Mouse (Mus musculus): ENCODE results near the gene C77080.

C77080 gene

DNA sequence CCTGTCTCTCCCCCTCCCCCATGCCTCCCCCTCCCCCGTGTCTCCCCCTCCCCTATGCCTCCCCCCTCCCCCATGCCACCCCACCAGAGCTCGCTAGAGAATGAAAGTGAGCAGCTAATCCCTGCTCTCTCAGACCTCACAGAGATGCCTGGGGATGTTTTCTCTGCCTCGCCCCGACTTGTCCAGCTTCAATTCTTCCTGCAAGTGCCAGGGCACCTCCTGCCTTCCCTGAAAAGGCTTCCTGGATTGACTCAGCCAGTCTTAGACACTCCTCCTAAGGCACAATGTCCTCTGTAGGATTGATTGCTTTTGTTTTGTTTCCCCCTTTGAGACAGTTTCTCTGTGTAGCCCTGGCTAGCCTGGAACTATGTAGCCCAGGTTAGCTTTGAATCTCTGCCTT is at the start of gene C77080:
C77080 (minus strand) TSS at position 209 of the 400 bp plus-strand sequence.
- peak; percentile 40 for DNase-seq (ENCODE audit: low read depth, low spot score)

GRCm38 (mm10) chr4:129307936-129308335 is 46.7 kb upstream of the C77080 start:
- no peak for DNase-seq (ENCODE audit: low read depth, low spot score)

DNA sequence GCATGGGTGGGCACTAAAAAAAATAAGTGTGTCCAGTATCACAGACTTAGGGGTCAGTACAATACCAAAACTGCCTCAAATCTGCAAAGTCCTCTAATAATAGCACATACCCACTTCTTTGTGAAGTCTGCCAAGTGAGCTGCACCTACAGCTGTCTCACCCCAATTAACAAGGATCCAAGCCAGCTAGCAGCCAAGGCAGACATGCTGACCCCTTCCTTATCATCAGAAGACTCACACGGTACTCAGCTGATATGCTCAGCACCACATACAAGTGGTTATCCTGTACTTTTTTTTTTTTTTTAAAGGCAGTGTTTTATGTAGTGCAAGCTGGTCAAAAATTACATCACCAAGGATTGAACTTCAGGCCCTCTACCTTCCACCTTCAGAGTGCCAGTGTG is 43.1 kb upstream of the C77080 start:
- no peak for DNase-seq (ENCODE audit: low read depth, low spot score)

GRCm38 (mm10) chr4:129303816-129304215 is 42.6 kb upstream of the C77080 start:
- no peak for DNase-seq (ENCODE audit: low read depth, low spot score)

GRCm38 (mm10) chr4:129303401-129303800 is 42.2 kb upstream of the C77080 start:
- no peak for DNase-seq (ENCODE audit: low read depth, low spot score)

- no peak for DNase-seq (ENCODE audit: low read depth, low spot score)
Observed at GRCm38 (mm10) chr4:129299121-129299520, 37.9 kb upstream of the C77080 start.

DNA sequence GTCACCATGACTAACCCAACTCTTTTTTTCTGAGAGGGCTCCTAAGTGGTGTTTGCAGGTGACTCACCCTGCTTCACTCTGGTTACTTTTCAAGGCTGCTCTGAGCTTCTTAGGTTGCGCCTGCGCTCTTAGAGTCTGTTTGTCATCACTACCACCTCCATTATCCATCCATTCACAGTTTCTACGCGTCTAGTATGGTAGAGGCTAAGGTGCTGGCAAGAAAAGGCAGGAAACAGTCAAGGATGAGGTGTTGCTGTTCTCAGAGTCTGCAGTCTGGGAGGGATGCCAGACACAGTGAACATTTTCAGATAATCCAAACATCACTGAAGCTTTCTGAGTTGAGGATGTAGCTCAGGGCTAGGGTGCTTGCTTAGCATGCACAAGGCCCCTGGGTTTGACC is 36.5 kb upstream of the C77080 start:
- no peak for DNase-seq (ENCODE audit: low read depth, low spot score)

- no peak for DNase-seq (ENCODE audit: low read depth, low spot score)
Observed at GRCm38 (mm10) chr4:129296066-129296465, 34.9 kb upstream of the C77080 start.

DNA sequence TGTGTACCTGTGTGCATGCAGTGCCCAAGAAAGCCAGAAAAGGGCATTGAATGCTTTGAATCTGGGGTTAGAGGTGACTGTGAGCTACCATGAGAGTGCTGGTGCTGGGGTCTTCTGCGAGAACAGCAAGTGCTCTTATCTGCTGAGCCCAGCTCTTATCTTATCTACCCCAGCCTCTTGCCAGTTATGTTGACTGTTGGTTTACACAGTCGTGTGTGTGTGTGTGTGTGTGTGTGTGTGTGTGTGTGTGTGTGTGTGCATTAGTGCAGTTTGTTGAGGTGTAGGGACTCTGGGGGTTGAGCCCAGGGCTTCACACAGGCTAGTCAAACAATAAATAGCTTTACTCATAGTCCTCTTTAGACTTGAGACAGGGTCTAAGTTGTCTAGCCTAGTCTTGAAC is 34.0 kb upstream of the C77080 start:
- no peak for DNase-seq (ENCODE audit: low read depth, low spot score)

GRCm38 (mm10) chr4:129293702-129294101 is 32.5 kb upstream of the C77080 start:
- DNase-seq (ENCODE audit: low read depth, low spot score) = peak; percentile 38

DNA sequence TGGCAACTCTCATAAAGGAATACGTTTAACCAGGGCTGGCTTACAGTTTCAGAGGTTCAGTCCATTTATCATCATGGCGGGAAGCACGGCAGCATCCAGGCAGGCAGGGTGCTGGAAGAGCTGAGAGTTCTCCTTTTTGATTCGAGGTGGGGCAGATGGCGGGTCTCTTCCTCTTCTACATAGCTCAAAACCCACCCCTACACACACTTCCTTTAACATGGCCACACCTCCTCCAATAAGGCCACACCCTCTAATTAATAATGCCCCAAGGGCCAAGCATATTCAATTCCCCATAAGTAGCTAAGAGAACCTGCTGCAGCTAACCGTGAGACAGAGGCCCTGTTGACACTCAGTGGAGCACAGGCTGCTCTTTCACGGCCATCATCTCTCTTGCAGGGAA is 31.6 kb upstream of the C77080 start:
- DNase-seq (ENCODE audit: low read depth, low spot score) = no peak

DNA sequence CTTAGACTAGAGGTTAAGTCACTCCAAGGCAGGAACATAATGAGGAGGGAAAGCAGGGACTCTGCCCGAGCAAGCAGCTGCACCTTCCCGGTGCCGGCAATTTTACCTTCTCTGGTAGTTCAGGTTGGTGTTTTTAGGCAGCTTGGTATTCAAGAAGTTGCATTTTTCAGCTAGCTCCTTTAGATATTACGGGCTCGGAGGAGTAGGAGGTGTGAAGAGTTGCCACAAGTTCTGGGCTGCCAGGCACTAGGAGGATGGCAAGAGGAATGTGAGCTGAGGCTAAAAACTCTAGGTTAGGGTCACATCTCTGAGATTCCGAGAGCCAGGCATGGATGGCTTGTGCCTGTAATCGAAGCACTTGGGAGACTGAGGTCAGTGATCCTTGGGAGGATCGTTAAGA is 28.5 kb upstream of the C77080 start:
- DNase-seq (ENCODE audit: low read depth, low spot score) = no peak

- DNase-seq (ENCODE audit: low read depth, low spot score) = no peak
Observed at GRCm38 (mm10) chr4:129288067-129288466, 26.9 kb upstream of the C77080 start.

GRCm38 (mm10) chr4:129287472-129287981 is 26.3 kb upstream of the C77080 start, which contains the start of gene Sync:
Sync (plus strand) TSS chr4:129287617.
- DNase-seq (ENCODE audit: low read depth, low spot score) = no peak

DNA sequence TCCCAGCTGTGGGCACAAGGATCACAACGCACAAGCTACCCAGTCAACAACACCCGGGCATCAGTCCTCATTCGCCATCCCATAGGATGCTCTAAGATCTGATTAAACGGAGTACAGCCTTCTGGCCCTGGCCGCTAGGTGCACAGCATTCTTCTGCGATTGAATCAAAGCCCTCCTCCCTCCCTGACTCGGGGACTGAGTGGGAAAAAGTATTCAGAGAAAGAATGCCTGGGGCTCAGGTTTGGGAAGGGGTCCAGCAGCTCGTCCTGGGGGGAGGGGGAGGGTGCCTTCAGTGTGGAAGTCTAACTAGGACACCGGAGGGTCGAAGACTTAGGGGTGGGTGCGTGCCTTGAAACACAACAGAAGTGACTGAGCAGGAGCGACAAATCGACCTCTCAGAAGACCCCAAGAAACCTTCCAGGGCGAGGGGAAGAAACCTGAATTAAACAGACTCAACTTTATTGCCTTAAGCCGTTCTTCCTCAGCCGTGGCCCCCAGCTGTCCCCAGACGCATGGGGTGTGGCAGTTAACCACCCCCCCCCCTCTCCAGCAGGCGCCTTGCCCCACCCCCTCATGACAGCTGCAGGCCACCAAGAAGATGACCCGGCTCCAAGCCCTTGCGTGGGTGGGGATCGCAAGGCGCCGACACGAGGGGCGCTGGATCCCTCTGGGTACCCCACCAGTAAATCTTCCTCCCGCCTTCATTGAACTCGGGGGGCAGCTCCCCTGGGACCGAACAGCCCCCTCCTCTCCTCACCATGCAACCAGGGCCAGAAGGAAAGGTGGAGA is 25.7 kb upstream of the C77080 start:
- peak; percentile 68 for DNase-seq (ENCODE audit: low read depth, low spot score)

DNA sequence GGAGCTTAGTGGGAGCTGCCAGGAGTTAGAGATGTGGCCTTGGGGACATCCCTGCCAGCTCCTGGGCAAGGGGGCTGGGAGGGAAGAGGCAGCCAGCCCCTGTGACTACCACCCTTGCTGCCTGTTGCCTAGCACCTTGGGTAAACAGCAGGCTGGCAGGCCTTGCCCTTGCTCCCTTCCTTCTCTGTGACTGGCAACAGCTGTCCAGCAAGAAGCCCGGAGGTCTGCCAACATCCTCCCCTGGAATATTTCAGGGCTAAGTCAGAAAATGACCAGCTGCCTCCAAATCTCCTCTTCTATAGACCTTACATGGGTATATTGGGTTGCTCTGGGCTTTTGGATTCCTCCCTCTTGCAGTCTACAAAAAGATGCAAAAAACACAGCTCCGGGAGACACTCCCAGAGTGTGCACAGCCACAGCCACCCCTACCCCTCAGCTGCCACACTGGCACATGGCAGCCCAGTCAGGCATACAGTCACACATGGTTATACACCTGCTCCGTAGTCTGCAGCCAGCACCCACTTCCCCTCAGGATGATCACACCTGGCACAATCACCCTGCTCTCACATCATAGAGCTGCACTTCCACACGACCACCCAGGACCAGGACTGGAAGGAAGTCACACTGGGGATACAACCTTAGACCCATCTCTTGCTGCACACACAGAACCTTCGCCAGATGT is 24.9 kb upstream of the C77080 start:
- DNase-seq (ENCODE audit: low read depth, low spot score) = no peak

DNA sequence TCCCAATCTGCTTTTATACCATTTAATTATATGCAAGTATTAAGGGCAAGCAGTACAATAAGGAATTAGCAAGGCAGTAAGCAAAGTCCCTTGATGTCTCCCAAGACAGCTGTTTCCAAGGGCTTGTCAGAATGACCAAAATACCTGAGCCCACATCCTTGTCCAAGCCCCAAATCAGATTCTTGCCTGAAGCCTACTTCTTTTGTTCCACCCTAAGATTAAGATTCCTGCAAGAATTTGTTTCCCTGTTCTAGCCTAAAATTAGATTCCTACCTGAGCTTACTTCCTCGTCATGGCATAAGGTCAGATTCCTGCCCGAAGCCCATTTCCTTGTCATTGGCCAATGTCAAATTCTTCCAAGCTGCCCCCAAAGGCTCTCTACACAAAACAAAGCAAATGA is 23.5 kb upstream of the C77080 start:
- no peak for DNase-seq (ENCODE audit: low read depth, low spot score)

GRCm38 (mm10) chr4:129283226-129283625 is 22.0 kb upstream of the C77080 start:
- DNase-seq (ENCODE audit: low read depth, low spot score) = no peak

GRCm38 (mm10) chr4:129282786-129283185 is 21.6 kb upstream of the C77080 start:
- DNase-seq (ENCODE audit: low read depth, low spot score) = no peak

- peak; percentile 96 for DNase-seq (ENCODE audit: low read depth, low spot score)
Observed at GRCm38 (mm10) chr4:129276453-129276865, 15.3 kb upstream of the C77080 start.

GRCm38 (mm10) chr4:129272756-129273046 is 11.5 kb upstream of the C77080 start:
- peak; percentile 50 for DNase-seq (ENCODE audit: low read depth, low spot score)

DNA sequence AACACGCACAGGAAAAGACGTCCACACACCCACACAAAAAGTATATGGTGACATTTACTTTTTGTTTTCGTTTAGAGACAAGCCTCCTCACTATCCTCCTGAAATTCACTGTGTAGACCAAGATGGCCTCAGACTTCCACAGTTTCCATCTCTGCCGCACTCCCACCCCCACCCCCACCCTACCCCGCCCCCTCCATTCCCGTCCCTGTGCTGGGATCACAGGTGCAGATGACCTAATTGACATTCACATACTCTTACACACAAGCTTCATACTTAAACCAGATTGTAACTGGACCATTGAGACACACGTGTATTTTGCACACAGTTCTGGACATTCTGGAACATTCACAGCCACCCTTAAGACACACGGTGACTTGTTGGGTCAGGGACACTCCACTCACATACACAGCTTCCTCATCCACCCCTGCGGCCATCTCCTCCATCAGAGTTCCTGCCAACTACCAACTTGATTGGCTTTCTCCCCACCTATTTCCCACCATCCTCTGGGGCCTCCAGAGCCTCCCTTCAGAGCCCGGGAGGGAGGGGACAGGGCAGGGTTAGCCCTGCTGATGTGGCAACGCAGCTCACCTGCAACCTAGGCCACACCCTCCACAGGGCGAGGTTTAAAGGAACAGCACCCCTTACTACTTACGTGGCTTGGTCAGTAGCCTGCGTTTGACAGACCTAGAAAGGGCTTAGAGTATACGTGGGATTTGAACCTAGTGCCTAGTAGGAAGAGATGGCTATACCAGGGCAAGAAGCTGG is 11.0 kb upstream of the C77080 start:
- peak; percentile 84 for DNase-seq (ENCODE audit: low read depth, low spot score)

All from ZHBTc4 (cell line).